Mouse (Mus musculus) heart, postnatal 0 days (tissue): ENCODE results near the gene Fstl4. TPM values are rescaled to one million over a fixed set of nuclear protein-coding genes. Genes with fewer than 3 reads are reported as not detected.

Experiments used
- ATAC-seq: fragments of 200-750 bp; cut with Nextera tagmentation; 2 replicates; pipeline ENCODE4 v1.8.0; 2017; ENCODE audit warnings: low read depth, moderate number of reproducible peaks, moderate library complexity; ENCODE audit not compliant: insufficient read depth
- DNase-seq: peaks from one replicate; pipeline ENCODE4 v3.0.0-alpha.2; 2016; ENCODE audit warnings: low spot score
- H3K27ac ChIP-seq: fragments of 300-500 bp; sonication (generic); 2 replicates; pipeline ENCODE4 v1.5.1; 2014; ENCODE audit warnings: low read depth, mild to moderate bottlenecking
- H3K27me3 ChIP-seq: fragments of 300-500 bp; sonication (generic); 2 replicates; pipeline ENCODE4 v1.6.1; 2014; ENCODE audit warnings: low read length, mixed read lengths; ENCODE audit not compliant: control insufficient read depth, insufficient read depth
- H3K36me3 ChIP-seq: fragments of 300-500 bp; sonication (generic); replicated peaks from 2 replicates; pipeline ENCODE4 v1.6.1; 2014; ENCODE audit warnings: low read length, mixed read lengths; ENCODE audit not compliant: control insufficient read depth, insufficient read depth
- H3K4me1 ChIP-seq: fragments of 300-500 bp; sonication (generic); 2 replicates; pipeline ENCODE4 v1.6.1; 2014; ENCODE audit warnings: antibody characterized with exemption; ENCODE audit not compliant: control insufficient read depth, insufficient read depth
- H3K4me2 ChIP-seq: fragments of 300-500 bp; sonication (generic); 2 replicates; pipeline ENCODE4 v1.6.1; 2014; ENCODE audit warnings: low read depth, mild to moderate bottlenecking, low read length, moderate library complexity
- H3K4me3 ChIP-seq: fragments of 300-500 bp; sonication (generic); 2 replicates; pipeline ENCODE4 v1.5.1; 2014; ENCODE audit warnings: low read depth, low read length
- H3K9ac ChIP-seq: fragments of 300-500 bp; sonication (generic); replicated peaks from 2 replicates; pipeline ENCODE4 v1.6.1; 2014; ENCODE audit warnings: low read depth, low read length, mixed read lengths
- H3K9me3 ChIP-seq: fragments of 300-500 bp; sonication (generic); replicated peaks from 2 replicates; pipeline ENCODE4 v1.6.1; 2016; ENCODE audit warnings: low read length; ENCODE audit not compliant: control insufficient read depth
- CTCF ChIP-seq: IDR thresholded peaks from 2 replicates; pipeline ENCODE4 v1.5.1; 2016; ENCODE audit warnings: antibody characterized with exemption, control low read depth, low read depth
- EP300 ChIP-seq: IDR thresholded peaks from 2 replicates; pipeline ENCODE4 v1.6.1; 2016; ENCODE audit warnings: antibody characterized with exemption, low read depth
- WGBS: fragments of 180-500 bp; shearing (Covaris S2); extraction: QIAGEN DNeasy Blood & Tissue Kit; methylation state at CpG from one replicate; pipeline ENCODE4 v1.1.7; 2014; 5-methylcytosine and 5-hydroxymethylcytosine counted together
- polyA plus RNA-seq: library from polyadenylated mRNA; unstranded; fragments of >200 nt; fragmentation: Nextera tagmentation; extraction: Ambion mirVana; gene quantifications from 2 replicates; pipeline ENCODE4 v1.2.1, GENCODE M21; 2015
- total RNA-seq: library from RNA; depleted of rRNA; stranded (reverse); fragments of >200 nt; gene quantifications from 2 replicates; pipeline ENCODE4 v1.2.3, GENCODE M21; 2014; ENCODE audit warnings: low replicate concordance; rRNA removed

The Fstl4 gene
- total RNA-seq (7.0 and 9.4 TPM in 2 replicates), polyA plus RNA-seq (6.2 and 6.3 TPM in 2 replicates)

DNA sequence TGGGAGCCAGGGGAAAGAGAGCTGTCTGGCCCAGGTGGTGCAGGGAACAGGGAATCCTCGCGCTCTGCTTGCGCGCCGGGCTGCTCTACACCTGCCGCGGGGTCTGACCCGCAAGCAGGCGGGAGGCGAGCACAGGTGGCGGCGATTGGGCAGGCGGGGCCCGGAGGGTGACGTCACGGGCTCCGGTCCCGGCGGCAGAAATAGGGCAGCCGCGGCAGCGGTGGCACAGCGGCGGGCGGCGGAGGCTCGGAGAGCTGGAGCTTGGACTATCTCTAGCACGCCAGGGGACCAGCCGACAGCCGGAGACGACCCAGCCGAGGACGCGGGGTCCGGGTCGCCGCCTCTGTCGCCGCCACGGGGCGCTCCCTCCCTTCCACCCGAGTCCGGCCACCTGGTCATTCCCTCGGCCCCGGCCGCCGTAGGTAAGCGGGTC is at the start of gene Fstl4:
Gene Fstl4 (plus strand): TSS at position 174 of the 433 bp plus-strand sequence.
- TF ChIP-seq CTCF (no peak), EP300 (no peak)
- H3K4me2 ChIP-seq = peak within 1 kb of the TSS; percentile 98
- no peaks in the 10 kb centered on the region for H3K36me3 ChIP-seq
- H3K27me3 ChIP-seq = peaks cover 35% of the 10 kb centered on the region
- H3K9me3 ChIP-seq = no peaks in the 10 kb centered on the region
- H3K4me3 ChIP-seq = peak within 1 kb of the TSS; percentile 65
- DNase-seq (no peak), ATAC-seq (peak; percentile 57)
- WGBS = under 1% methylated on average over 41 of the region's 48 CpGs
- peak within 1 kb of the TSS; percentile 56 for H3K9ac ChIP-seq
- H3K4me1 ChIP-seq = 0 out of 2 replicates have a peak, but pooled peaks cover 12% of the 10 kb centered on the region
- no peak within 1 kb of the TSS; the same call in 1 of the 2 replicates for H3K27ac ChIP-seq

DNA sequence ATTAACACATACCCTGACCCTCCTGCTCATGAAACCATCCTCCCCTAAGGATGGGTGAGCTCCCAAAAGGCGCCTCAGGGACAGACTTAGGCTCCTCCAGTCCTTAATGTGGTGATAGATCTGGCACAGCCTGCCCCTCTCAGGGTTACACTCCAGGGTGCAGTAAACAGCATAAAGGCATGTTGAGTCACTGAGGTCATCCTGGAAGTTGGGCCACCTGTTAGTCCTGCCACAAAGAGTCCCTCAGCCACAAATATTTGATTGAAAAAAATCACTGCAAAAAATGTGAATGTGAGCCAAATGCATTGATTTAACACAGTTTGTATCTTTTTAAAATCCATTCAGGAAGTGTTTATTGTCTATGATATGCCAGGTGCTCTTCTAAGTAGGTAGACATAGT is 45.9 kb upstream of the Fstl4 start:
- Histone ChIP-seq H3K27me3 (no peaks in the 10 kb centered on the region), H3K27ac (no peak overlapping the region), H3K4me1 (no peaks in the 10 kb centered on the region), H3K9me3 (no peaks in the 10 kb centered on the region), H3K36me3 (no peaks in the 10 kb centered on the region), H3K9ac (no peak overlapping the region), H3K4me2 (no peak overlapping the region), H3K4me3 (no peak overlapping the region)
- ATAC-seq (no peak), DNase-seq (no peak)
- no peak for TF ChIP-seq CTCF
- TF ChIP-seq EP300 = no peak
- WGBS = 72% methylated on average over 1 of the region's 1 CpGs

DNA sequence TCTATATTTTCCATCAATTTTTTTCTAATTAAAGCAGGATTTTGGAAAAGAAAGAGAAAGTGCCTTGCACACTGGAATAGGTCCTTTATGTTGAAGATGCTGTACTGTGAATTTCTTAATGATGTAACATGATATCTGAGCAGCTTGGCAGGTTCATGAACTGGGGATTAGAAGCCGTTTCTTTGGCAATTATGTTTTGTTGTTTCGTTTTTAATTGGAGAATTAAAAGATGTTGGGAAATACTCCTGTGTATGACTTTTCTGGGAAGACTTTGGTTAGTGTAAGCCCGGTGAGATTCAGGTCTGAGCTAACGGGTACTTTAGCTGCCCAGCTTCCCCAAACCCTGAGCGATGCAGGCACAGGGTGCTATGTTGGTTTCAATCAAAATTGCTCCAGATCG is 43.3 kb upstream of the Fstl4 start:
- DNase-seq (no peak), ATAC-seq (no peak)
- Histone ChIP-seq H3K27ac (no peak overlapping the region), H3K4me2 (no peak overlapping the region), H3K9me3 (no peaks in the 10 kb centered on the region), H3K9ac (no peak overlapping the region), H3K4me1 (no peaks in the 10 kb centered on the region), H3K4me3 (no peak overlapping the region), H3K27me3 (no peaks in the 10 kb centered on the region), H3K36me3 (no peaks in the 10 kb centered on the region)
- 76% methylated on average over 6 of the region's 6 CpGs for WGBS
- TF ChIP-seq CTCF = no peak
- TF ChIP-seq EP300 = no peak

GRCm38 (mm10) chr11:52722706-52723105 is 41.7 kb upstream of the Fstl4 start:
- ATAC-seq = no peak
- DNase-seq = no peak
- TF ChIP-seq CTCF = no peak
- no peak for TF ChIP-seq EP300
- Histone ChIP-seq H3K4me3 (no peak overlapping the region), H3K9me3 (no peaks in the 10 kb centered on the region), H3K9ac (no peak overlapping the region), H3K36me3 (no peaks in the 10 kb centered on the region), H3K27ac (no peak overlapping the region), H3K4me2 (no peak overlapping the region), H3K27me3 (no peaks in the 10 kb centered on the region), H3K4me1 (no peaks in the 10 kb centered on the region)
- WGBS = 91% methylated on average over 4 of the region's 4 CpGs

GRCm38 (mm10) chr11:52726001-52726400 is 38.4 kb upstream of the Fstl4 start:
- WGBS = 93% methylated on average over 1 of the region's 1 CpGs
- Histone ChIP-seq H3K9me3 (no peaks in the 10 kb centered on the region), H3K27ac (no peak overlapping the region), H3K4me3 (no peak overlapping the region), H3K36me3 (no peaks in the 10 kb centered on the region), H3K27me3 (no peaks in the 10 kb centered on the region), H3K4me1 (no peaks in the 10 kb centered on the region), H3K9ac (no peak overlapping the region), H3K4me2 (no peak overlapping the region)
- TF ChIP-seq CTCF = peak; percentile 16
- TF ChIP-seq EP300 = no peak
- DNase-seq (no peak), ATAC-seq (no peak)

DNA sequence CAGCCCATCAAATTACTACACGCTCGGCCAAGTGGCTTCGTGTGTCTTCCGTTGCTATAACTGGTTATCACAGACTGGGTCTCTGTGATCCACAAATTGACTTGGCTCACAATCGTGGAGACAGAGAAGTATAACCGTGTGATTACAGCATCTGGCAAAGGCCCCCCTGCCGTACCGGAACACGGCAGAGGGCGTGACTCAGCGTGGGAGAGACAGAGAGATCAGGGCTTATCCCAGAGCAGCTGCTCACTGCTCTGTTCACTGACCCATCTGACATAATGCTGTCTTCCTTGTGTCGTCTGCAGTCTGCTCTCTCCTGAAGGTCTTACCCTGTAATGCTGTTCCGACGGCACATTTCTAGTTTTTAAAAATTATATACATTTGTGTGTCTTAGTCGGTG is 36.0 kb upstream of the Fstl4 start:
- Histone ChIP-seq H3K9ac (no peak overlapping the region), H3K9me3 (no peaks in the 10 kb centered on the region), H3K4me2 (no peak overlapping the region), H3K27ac (no peak overlapping the region), H3K4me3 (no peak overlapping the region), H3K27me3 (no peaks in the 10 kb centered on the region), H3K36me3 (no peaks in the 10 kb centered on the region), H3K4me1 (no peaks in the 10 kb centered on the region)
- WGBS = 58% methylated on average over 15 of the region's 15 CpGs
- DNase-seq (no peak), ATAC-seq (no peak)
- TF ChIP-seq CTCF (no peak), EP300 (no peak)
